Mouse (Mus musculus): Measurements from ENCODE around the gene Vamp2. TPM values are rescaled to one million over a fixed set of nuclear protein-coding genes. Genes with fewer than 3 reads are reported as not detected.
A peak's percentile ranks its signal among the peaks of the same experiment; 100 is the strongest.

Gene Vamp2
- total and polyA plus RNA-seq, 2 experiments from 2014 or later = 157 to 591 TPM

GRCm38 (mm10) chr11:69062761-69063224 is 25.5 kb upstream of the Vamp2 start:
- WGBS = under 1% methylated on average over 19 of the region's 19 CpGs
- TF ChIP-seq CTCF (IDR thresholded peaks at IDR 0.05) = no peak
- H3K4me1 ChIP-seq (ENCODE audit: insufficient read depth, low read length) = peaks cover 13% of the 10 kb centered on the region

GRCm38 (mm10) chr11:69063413-69064201 is 24.7 kb upstream of the Vamp2 start:
- H3K4me3 ChIP-seq (ENCODE audit: low read depth, low read length) = peak overlapping the region; percentile 90
- WGBS = under 1% methylated on average over 31 of the region's 31 CpGs
- H3K4me1 ChIP-seq (ENCODE audit: insufficient read depth, low read length) = peaks cover 13% of the 10 kb centered on the region
- 0 out of 2 replicates have a peak, but pooled peaks have one; percentile 51 for ATAC-seq (ENCODE audit: low FRiP score)
- peak overlapping the region; percentile 58 for H3K9ac ChIP-seq (replicated peaks; ENCODE audit: low read length, poor library complexity, severe bottlenecking)
- no peaks in the 10 kb centered on the region for H3K36me3 ChIP-seq (ENCODE audit: insufficient read depth, low read length)
- peak overlapping the region; percentile 64; the same call in 1 of the 2 replicates for H3K27ac ChIP-seq (ENCODE audit: low read depth, low read length)
- no peak for TF ChIP-seq CTCF (IDR thresholded peaks at IDR 0.05)
- H3K9me3 ChIP-seq (ENCODE audit: low read length) = no peaks in the 10 kb centered on the region
- peak; percentile 65 for DNase-seq (ENCODE audit: low spot score)
- H3K27me3 ChIP-seq (ENCODE audit: insufficient read depth, low read length) = no peaks in the 10 kb centered on the region
- H3K4me2 ChIP-seq (ENCODE audit: low read depth, low read length, poor library complexity, severe bottlenecking) = peak overlapping the region; percentile 86

More at GRCm38 (mm10) chr11:69062761-69063224, 25.5 kb upstream of the Vamp2 start:
- H3K4me2 ChIP-seq (ENCODE audit: low read depth, low read length, poor library complexity, severe bottlenecking) = peak overlapping the region; percentile 86
- H3K27me3 ChIP-seq (ENCODE audit: insufficient read depth, low read length) = no peaks in the 10 kb centered on the region
- ATAC-seq (ENCODE audit: low FRiP score) (no peak), DNase-seq (ENCODE audit: low spot score) (peak; percentile 95)
- H3K36me3 ChIP-seq (ENCODE audit: insufficient read depth, low read length) = no peaks in the 10 kb centered on the region
- peak overlapping the region; percentile 90 for H3K4me3 ChIP-seq (ENCODE audit: low read depth, low read length)
- H3K9me3 ChIP-seq (ENCODE audit: low read length) = no peaks in the 10 kb centered on the region
- no peak overlapping the region for H3K9ac ChIP-seq (replicated peaks; ENCODE audit: low read length, poor library complexity, severe bottlenecking)
- peak overlapping the region; percentile 64; the same call in 1 of the 2 replicates for H3K27ac ChIP-seq (ENCODE audit: low read depth, low read length)

- 48% methylated on average over 9 of the region's 9 CpGs for WGBS
- H3K4me3 ChIP-seq (ENCODE audit: low read depth, low read length) = peak overlapping the region; percentile 90
- peaks cover 13% of the 10 kb centered on the region for H3K4me1 ChIP-seq (ENCODE audit: insufficient read depth, low read length)
- H3K27me3 ChIP-seq (ENCODE audit: insufficient read depth, low read length) = no peaks in the 10 kb centered on the region
- peak overlapping the region; percentile 58 for H3K9ac ChIP-seq (replicated peaks; ENCODE audit: low read length, poor library complexity, severe bottlenecking)
- no peak for TF ChIP-seq CTCF (IDR thresholded peaks at IDR 0.05)
- H3K9me3 ChIP-seq (ENCODE audit: low read length) = no peaks in the 10 kb centered on the region
- DNase-seq (ENCODE audit: low spot score) = no peak
- H3K36me3 ChIP-seq (ENCODE audit: insufficient read depth, low read length) = no peaks in the 10 kb centered on the region
- no peak for ATAC-seq (ENCODE audit: low FRiP score)
- H3K27ac ChIP-seq (ENCODE audit: low read depth, low read length) = no peak overlapping the region
- H3K4me2 ChIP-seq (ENCODE audit: low read depth, low read length, poor library complexity, severe bottlenecking) = peak overlapping the region; percentile 86
Observed at GRCm38 (mm10) chr11:69064259-69065133, 23.8 kb upstream of the Vamp2 start.

GRCm38 (mm10) chr11:69065394-69065925 is 22.8 kb upstream of the Vamp2 start:
- Histone ChIP-seq H3K9me3 (ENCODE audit: low read length) (no peaks in the 10 kb centered on the region), H3K9ac (replicated peaks; ENCODE audit: low read length, poor library complexity, severe bottlenecking) (no peak overlapping the region), H3K27ac (ENCODE audit: low read depth, low read length) (no peak overlapping the region), H3K27me3 (ENCODE audit: insufficient read depth, low read length) (no peaks in the 10 kb centered on the region), H3K4me1 (ENCODE audit: insufficient read depth, low read length) (peaks cover 13% of the 10 kb centered on the region), H3K36me3 (ENCODE audit: insufficient read depth, low read length) (no peaks in the 10 kb centered on the region), H3K4me3 (ENCODE audit: low read depth, low read length) (no peak overlapping the region; the same call in 1 of the 2 replicates), H3K4me2 (ENCODE audit: low read depth, low read length, poor library complexity, severe bottlenecking) (peak overlapping the region; percentile 91; the same call in 1 of the 2 replicates)
- TF ChIP-seq CTCF (IDR thresholded peaks at IDR 0.05) = no peak
- no peak for ATAC-seq (ENCODE audit: low FRiP score)
- 53% methylated on average over 3 of the region's 3 CpGs for WGBS
- no peak for DNase-seq (ENCODE audit: low spot score)

- Histone ChIP-seq H3K36me3 (ENCODE audit: insufficient read depth, low read length) (no peaks in the 10 kb centered on the region), H3K4me1 (ENCODE audit: insufficient read depth, low read length) (peaks cover 10% of the 10 kb centered on the region), H3K4me3 (ENCODE audit: low read depth, low read length) (peak overlapping the region; percentile 39), H3K9ac (replicated peaks; ENCODE audit: low read length, poor library complexity, severe bottlenecking) (peak overlapping the region; percentile 45), H3K27me3 (ENCODE audit: insufficient read depth, low read length) (no peaks in the 10 kb centered on the region), H3K27ac (ENCODE audit: low read depth, low read length) (peak overlapping the region; percentile 20; the same call in 1 of the 2 replicates), H3K9me3 (ENCODE audit: low read length) (no peaks in the 10 kb centered on the region), H3K4me2 (ENCODE audit: low read depth, low read length, poor library complexity, severe bottlenecking) (peak overlapping the region; percentile 91)
- TF ChIP-seq CTCF (IDR thresholded peaks at IDR 0.05) = no peak
- DNase-seq (ENCODE audit: low spot score) = peak; percentile 59
- no peak for ATAC-seq (ENCODE audit: low FRiP score)
- 1% methylated on average over 28 of the region's 29 CpGs for WGBS
Observed at GRCm38 (mm10) chr11:69066163-69066861, 22.0 kb upstream of the Vamp2 start.
